Mouse (Mus musculus): ENCODE results near the gene Slc8a2.

GRCm38 (mm10) chr7:16208781-16209665, 79.4 kb downstream of the Slc8a2 start:
- TF ChIP-seq MAFK (IDR thresholded peaks at IDR 0.05; ENCODE audit: insufficient read depth, low read depth, low read length) = no peak
- no peak for TF ChIP-seq CHD2 (IDR thresholded peaks at IDR 0.05; ENCODE audit: low read depth, low read length)
- no peak for TF ChIP-seq ZNF384 (IDR thresholded peaks at IDR 0.05; ENCODE audit: low read depth, low read length)
